Mouse (Mus musculus): ENCODE results near the gene H2-K1. TPM values are rescaled to one million over a fixed set of nuclear protein-coding genes. Genes with fewer than 3 reads are reported as not detected.

The H2-K1 gene
- polyA plus RNA-seq, 1 experiment from 2014 or later, result 13.8 TPM

- 91% methylated on average over 11 of the region's 11 CpGs for WGBS (ENCODE audit: insufficient replicate concordance)
- Histone ChIP-seq H3K4me2 (no peak overlapping the region), H3K9ac (ENCODE audit: low read depth, low read length) (no peak overlapping the region), H3K4me1 (ENCODE audit: control insufficient read depth, insufficient read depth, low read length) (peaks cover 19% of the 10 kb centered on the region), H3K27ac (ENCODE audit: low read depth, low read length) (no peak overlapping the region), H3K9me3 (replicated peaks; ENCODE audit: control insufficient read depth, low read length) (no peaks in the 10 kb centered on the region), H3K4me3 (ENCODE audit: low read depth, low read length) (no peak overlapping the region), H3K27me3 (ENCODE audit: control insufficient read depth, insufficient read depth, low read length) (no peaks in the 10 kb centered on the region), H3K36me3 (ENCODE audit: control insufficient read depth, insufficient read depth, low read length) (peaks cover 10% of the 10 kb centered on the region)
- no peak for ATAC-seq (replicated peaks; ENCODE audit: insufficient number of reproducible peaks, low FRiP score, low TSS enrichment)
Observed at GRCm38 (mm10) chr17:33958451-33958850, 41.7 kb downstream of the H2-K1 start.

GRCm38 (mm10) chr17:33957493-33957892, 42.7 kb downstream of the H2-K1 start:
- Histone ChIP-seq H3K9ac (ENCODE audit: low read depth, low read length) (no peak overlapping the region), H3K4me2 (no peak overlapping the region), H3K36me3 (ENCODE audit: control insufficient read depth, insufficient read depth, low read length) (peaks cover 14% of the 10 kb centered on the region), H3K9me3 (replicated peaks; ENCODE audit: control insufficient read depth, low read length) (no peaks in the 10 kb centered on the region), H3K27me3 (ENCODE audit: control insufficient read depth, insufficient read depth, low read length) (no peaks in the 10 kb centered on the region), H3K27ac (ENCODE audit: low read depth, low read length) (no peak overlapping the region), H3K4me3 (ENCODE audit: low read depth, low read length) (no peak overlapping the region), H3K4me1 (ENCODE audit: control insufficient read depth, insufficient read depth, low read length) (peaks cover 28% of the 10 kb centered on the region)
- 84% methylated on average over 6 of the region's 6 CpGs for WGBS (ENCODE audit: insufficient replicate concordance)
- ATAC-seq (replicated peaks; ENCODE audit: insufficient number of reproducible peaks, low FRiP score, low TSS enrichment), result no peak

- no peak for ATAC-seq (replicated peaks; ENCODE audit: insufficient number of reproducible peaks, low FRiP score, low TSS enrichment)
- Histone ChIP-seq H3K27me3 (ENCODE audit: control insufficient read depth, insufficient read depth, low read length) (no peaks in the 10 kb centered on the region), H3K36me3 (ENCODE audit: control insufficient read depth, insufficient read depth, low read length) (peaks cover 17% of the 10 kb centered on the region), H3K4me2 (peak overlapping the region; percentile 75), H3K27ac (ENCODE audit: low read depth, low read length) (0 out of 2 replicates have a peak overlapping the region, but pooled peaks have one; percentile 47), H3K4me1 (ENCODE audit: control insufficient read depth, insufficient read depth, low read length) (peaks cover 33% of the 10 kb centered on the region), H3K9ac (ENCODE audit: low read depth, low read length) (peak overlapping the region; percentile 85), H3K9me3 (replicated peaks; ENCODE audit: control insufficient read depth, low read length) (no peaks in the 10 kb centered on the region), H3K4me3 (ENCODE audit: low read depth, low read length) (peak overlapping the region; percentile 70)
- WGBS (ENCODE audit: insufficient replicate concordance), result 6% methylated on average over 10 of the region's 10 CpGs
Observed at GRCm38 (mm10) chr17:33956336-33956735, 43.8 kb downstream of the H2-K1 start.

- Histone ChIP-seq H3K27me3 (ENCODE audit: control insufficient read depth, insufficient read depth, low read length) (no peaks in the 10 kb centered on the region), H3K4me1 (ENCODE audit: control insufficient read depth, insufficient read depth, low read length) (peaks cover 38% of the 10 kb centered on the region), H3K36me3 (ENCODE audit: control insufficient read depth, insufficient read depth, low read length) (peaks cover 17% of the 10 kb centered on the region), H3K27ac (ENCODE audit: low read depth, low read length) (peak within 1 kb of the TSS; percentile 86), H3K4me3 (ENCODE audit: low read depth, low read length) (peak within 1 kb of the TSS; percentile 70), H3K9ac (ENCODE audit: low read depth, low read length) (peak within 1 kb of the TSS; percentile 85), H3K9me3 (replicated peaks; ENCODE audit: control insufficient read depth, low read length) (no peaks in the 10 kb centered on the region), H3K4me2 (peak within 1 kb of the TSS; percentile 96)
- under 1% methylated on average over 50 of the region's 50 CpGs for WGBS (ENCODE audit: insufficient replicate concordance)
- ATAC-seq (replicated peaks; ENCODE audit: insufficient number of reproducible peaks, low FRiP score, low TSS enrichment), result peak; percentile 85
Observed at GRCm38 (mm10) chr17:33955555-33956214, 44.5 kb downstream of the H2-K1 start, which contains the start of the genes Vps52 and Rps18. Vps52 (plus strand) TSS chr17:33955812. Rps18 (minus strand) TSS chr17:33956001.

DNA sequence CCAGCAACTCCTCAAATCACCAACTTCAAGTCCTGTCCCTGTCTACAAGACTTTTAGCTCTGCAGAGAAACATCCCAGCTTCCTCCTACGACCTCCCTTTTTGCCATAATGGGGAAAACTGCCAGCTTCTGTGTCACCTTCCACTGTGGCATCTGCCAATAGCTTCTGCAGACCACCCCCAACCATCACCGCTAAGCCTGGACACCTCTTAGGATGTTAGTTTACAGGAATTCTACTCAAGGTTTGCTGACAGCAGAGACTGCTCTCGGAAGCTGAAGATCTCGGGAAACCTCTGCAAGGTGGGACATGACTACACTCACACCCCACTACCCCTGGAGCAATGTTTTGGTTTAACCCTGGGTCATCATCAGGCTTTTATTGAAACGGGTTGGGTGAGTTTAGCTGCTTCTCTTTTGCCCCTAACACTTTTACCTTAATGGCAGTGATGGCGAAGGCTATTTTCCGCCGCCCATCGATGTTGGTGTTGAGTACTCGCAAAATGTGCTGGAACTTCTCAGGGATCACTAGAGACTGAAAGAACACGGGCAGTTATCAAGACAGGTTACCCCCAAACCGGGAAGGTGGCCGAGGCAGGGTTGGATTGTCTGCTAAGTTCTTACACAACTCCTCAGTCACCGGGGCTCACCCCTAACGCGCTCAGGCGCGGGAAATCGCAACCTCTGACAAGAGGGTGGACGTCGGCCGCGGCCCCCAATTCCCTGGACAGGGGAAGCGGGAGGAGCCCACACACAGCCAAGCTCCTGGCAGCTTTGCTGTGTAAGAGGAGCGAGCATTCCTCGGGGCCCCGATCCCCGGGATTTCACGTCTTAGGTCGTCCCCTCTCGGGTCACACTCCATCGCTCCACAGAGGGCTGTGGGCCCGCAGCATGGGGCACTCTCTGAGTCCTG, 45.2 kb downstream of the H2-K1 start:
- peaks cover 45% of the 10 kb centered on the region for H3K4me1 ChIP-seq (ENCODE audit: control insufficient read depth, insufficient read depth, low read length)
- H3K27ac ChIP-seq (ENCODE audit: low read depth, low read length), result peak overlapping the region; percentile 86
- H3K9ac ChIP-seq (ENCODE audit: low read depth, low read length), result peak overlapping the region; percentile 85
- under 1% methylated on average over 33 of the region's 33 CpGs for WGBS (ENCODE audit: insufficient replicate concordance)
- H3K9me3 ChIP-seq (replicated peaks; ENCODE audit: control insufficient read depth, low read length), result no peaks in the 10 kb centered on the region
- ATAC-seq (replicated peaks; ENCODE audit: insufficient number of reproducible peaks, low FRiP score, low TSS enrichment), result peak; percentile 14; the same call in 1 of the 2 replicates
- no peaks in the 10 kb centered on the region for H3K27me3 ChIP-seq (ENCODE audit: control insufficient read depth, insufficient read depth, low read length)
- H3K4me2 ChIP-seq, result peak overlapping the region; percentile 96
- peak overlapping the region; percentile 70 for H3K4me3 ChIP-seq (ENCODE audit: low read depth, low read length)
- H3K36me3 ChIP-seq (ENCODE audit: control insufficient read depth, insufficient read depth, low read length), result peaks cover 17% of the 10 kb centered on the region

DNA sequence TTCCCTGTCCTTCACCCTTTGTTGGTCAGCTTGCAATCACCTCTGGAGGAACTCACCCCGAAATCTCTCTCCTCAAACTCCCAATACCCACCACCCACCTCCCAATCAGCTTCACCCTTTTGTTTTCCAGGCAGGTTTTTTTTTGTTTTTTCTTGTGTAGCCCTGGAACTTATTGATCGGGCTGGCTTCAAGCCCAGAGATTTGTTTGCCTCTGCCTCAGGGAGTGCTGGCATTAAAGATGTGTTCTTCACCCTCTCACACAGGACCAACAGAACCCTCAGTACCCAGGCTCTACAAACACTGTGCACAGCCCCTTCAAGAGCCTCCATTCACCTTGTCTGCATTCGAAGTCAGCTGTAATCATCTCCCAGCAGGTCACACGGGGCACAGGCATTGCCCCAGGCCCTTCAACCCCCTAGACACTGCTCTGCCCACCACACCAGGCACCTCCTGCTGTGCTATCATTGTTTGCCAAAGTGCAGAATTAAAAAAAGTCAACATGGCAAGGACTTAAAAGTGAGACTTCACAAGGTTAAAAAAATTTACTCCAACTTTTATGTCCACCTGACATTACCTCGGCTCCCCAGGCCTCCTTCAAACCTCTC, 46.1 kb downstream of the H2-K1 start:
- Histone ChIP-seq H3K27ac (ENCODE audit: low read depth, low read length) (0 out of 2 replicates have a peak overlapping the region, but pooled peaks have one; percentile 46), H3K36me3 (ENCODE audit: control insufficient read depth, insufficient read depth, low read length) (peaks cover 19% of the 10 kb centered on the region), H3K9ac (ENCODE audit: low read depth, low read length) (peak overlapping the region; percentile 85), H3K4me1 (ENCODE audit: control insufficient read depth, insufficient read depth, low read length) (peaks cover 45% of the 10 kb centered on the region), H3K9me3 (replicated peaks; ENCODE audit: control insufficient read depth, low read length) (no peaks in the 10 kb centered on the region), H3K4me2 (peak overlapping the region; percentile 96), H3K4me3 (ENCODE audit: low read depth, low read length) (peak overlapping the region; percentile 70), H3K27me3 (ENCODE audit: control insufficient read depth, insufficient read depth, low read length) (no peaks in the 10 kb centered on the region)
- ATAC-seq (replicated peaks; ENCODE audit: insufficient number of reproducible peaks, low FRiP score, low TSS enrichment), result no peak
- 33% methylated on average over 5 of the region's 5 CpGs for WGBS (ENCODE audit: insufficient replicate concordance)

- 0 out of 2 replicates have a peak overlapping the region, but pooled peaks have one; percentile 12 for H3K4me3 ChIP-seq (ENCODE audit: low read depth, low read length)
- H3K36me3 ChIP-seq (ENCODE audit: control insufficient read depth, insufficient read depth, low read length), result peaks cover 19% of the 10 kb centered on the region
- ATAC-seq (replicated peaks; ENCODE audit: insufficient number of reproducible peaks, low FRiP score, low TSS enrichment), result no peak
Observed at GRCm38 (mm10) chr17:33953310-33953709, 46.8 kb downstream of the H2-K1 start.

DNA sequence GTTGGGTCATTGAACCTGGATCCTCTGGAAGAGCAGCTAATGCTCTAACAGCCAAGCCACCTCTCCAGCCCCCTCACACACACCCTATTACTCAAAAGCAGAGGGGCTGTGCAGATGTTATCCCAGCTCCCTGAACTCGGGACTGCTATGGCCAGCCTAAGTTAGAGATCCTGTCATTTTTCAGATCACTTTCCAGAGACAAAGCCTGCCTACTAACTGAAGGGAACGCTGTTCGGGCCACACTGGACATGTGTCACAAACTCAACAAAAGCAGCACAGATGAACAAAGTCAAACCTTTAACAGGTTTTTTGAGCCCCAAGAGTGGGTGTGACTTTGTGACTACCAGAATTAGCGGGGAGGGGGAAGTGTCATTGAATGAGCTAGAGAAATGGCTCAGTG, 47.3 kb downstream of the H2-K1 start:
- ATAC-seq (replicated peaks; ENCODE audit: insufficient number of reproducible peaks, low FRiP score, low TSS enrichment), result no peak
- H3K36me3 ChIP-seq (ENCODE audit: control insufficient read depth, insufficient read depth, low read length), result peaks cover 19% of the 10 kb centered on the region
- no peaks in the 10 kb centered on the region for H3K9me3 ChIP-seq (replicated peaks; ENCODE audit: control insufficient read depth, low read length)
- no peaks in the 10 kb centered on the region for H3K27me3 ChIP-seq (ENCODE audit: control insufficient read depth, insufficient read depth, low read length)
- H3K4me2 ChIP-seq, result peak overlapping the region; percentile 96
- no peak overlapping the region for H3K27ac ChIP-seq (ENCODE audit: low read depth, low read length)
- 0 out of 2 replicates have a peak overlapping the region, but pooled peaks have one; percentile 34 for H3K9ac ChIP-seq (ENCODE audit: low read depth, low read length)
- H3K4me1 ChIP-seq (ENCODE audit: control insufficient read depth, insufficient read depth, low read length), result peaks cover 45% of the 10 kb centered on the region
- WGBS (ENCODE audit: insufficient replicate concordance), result 83% methylated on average over 4 of the region's 4 CpGs
- H3K4me3 ChIP-seq (ENCODE audit: low read depth, low read length), result 0 out of 2 replicates have a peak overlapping the region, but pooled peaks have one; percentile 12

More at GRCm38 (mm10) chr17:33953310-33953709, 46.8 kb downstream of the H2-K1 start:
- Histone ChIP-seq H3K27ac (ENCODE audit: low read depth, low read length) (no peak overlapping the region), H3K4me2 (peak overlapping the region; percentile 96), H3K4me1 (ENCODE audit: control insufficient read depth, insufficient read depth, low read length) (peaks cover 45% of the 10 kb centered on the region), H3K27me3 (ENCODE audit: control insufficient read depth, insufficient read depth, low read length) (no peaks in the 10 kb centered on the region), H3K9me3 (replicated peaks; ENCODE audit: control insufficient read depth, low read length) (no peaks in the 10 kb centered on the region), H3K9ac (ENCODE audit: low read depth, low read length) (0 out of 2 replicates have a peak overlapping the region, but pooled peaks have one; percentile 34)
- 78% methylated on average over 3 of the region's 3 CpGs for WGBS (ENCODE audit: insufficient replicate concordance)

Measured in heart, embryonic 11.5 days (tissue).